Mouse (Mus musculus): ENCODE measurements around the gene Etl4.

DNA sequence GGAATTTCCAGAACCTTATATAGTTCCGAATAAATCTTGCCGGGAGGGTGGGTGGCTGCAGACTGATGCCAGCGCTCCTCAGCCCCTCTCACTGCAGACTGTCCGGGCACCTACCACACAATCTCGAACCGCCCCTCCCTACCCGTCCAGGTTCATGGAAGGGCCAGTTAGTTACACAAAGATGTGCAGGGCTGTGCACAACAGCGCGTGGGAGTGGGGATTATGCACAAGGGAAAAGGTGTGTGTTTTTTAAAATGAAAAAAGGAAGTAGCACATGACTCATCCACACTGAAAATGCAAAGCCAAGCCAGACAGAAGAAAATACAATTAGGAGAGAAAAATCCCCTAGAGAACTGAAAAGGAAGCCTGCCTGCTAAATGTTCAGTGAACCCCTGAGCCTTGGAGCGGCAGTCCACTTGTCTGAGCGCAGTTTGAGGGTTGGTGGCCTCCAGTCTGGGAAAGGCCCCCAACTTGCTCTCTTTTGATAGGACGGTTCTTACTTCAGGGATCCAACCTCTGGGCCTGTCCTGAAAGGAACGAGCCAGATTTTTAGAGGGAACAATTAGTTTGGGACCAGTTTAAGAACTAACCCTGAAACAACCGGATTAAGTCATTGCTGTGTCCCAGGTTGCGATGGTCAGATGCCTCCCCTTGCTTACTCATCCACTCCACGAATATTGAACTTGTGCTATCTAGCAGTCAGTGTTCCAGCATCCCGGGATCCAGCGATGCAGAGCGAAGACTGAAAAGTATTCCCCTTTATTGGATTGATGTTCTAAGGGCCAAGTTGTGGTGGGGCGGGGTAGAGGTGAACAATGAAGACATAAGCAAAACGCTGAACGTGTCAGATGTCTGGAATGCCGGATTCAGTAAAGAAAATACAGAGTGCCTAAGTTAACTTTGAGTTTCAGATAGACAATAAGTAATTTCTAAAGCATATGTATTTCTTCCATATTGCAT lies 611.3 kb downstream of the Etl4 start:
- TF ChIP-seq CTCF (IDR thresholded peaks at IDR 0.05; ENCODE audit: low read depth) (no peak), EP300 (IDR thresholded peaks at IDR 0.05; ENCODE audit: low read depth) (no peak)

Measured in liver, embryonic 14.5 days (tissue).